Mouse (Mus musculus) heart, embryonic 13.5 days (tissue): ENCODE data around the gene Lmo4. TPM values are rescaled to one million over a fixed set of nuclear protein-coding genes. Genes with fewer than 3 reads are reported as not detected.

Experiments
- ATAC-seq: fragments of 200-750 bp; cut with Nextera tagmentation; 2 replicates; pipeline ENCODE4 v1.8.0; 2017; ENCODE audit warnings: moderate TSS enrichment; ENCODE audit not compliant: insufficient number of reproducible peaks, low FRiP score, low TSS enrichment; ENCODE audit errors: extremely low read depth
- H3K27ac ChIP-seq: fragments of 300-500 bp; sonication (generic); replicated peaks from 2 replicates; pipeline ENCODE4 v1.5.1; 2015; ENCODE audit warnings: moderate library complexity, mild to moderate bottlenecking, inconsistent platforms
- H3K27me3 ChIP-seq: fragments of 300-500 bp; sonication (generic); replicated peaks from 2 replicates; pipeline ENCODE4 v1.6.1; 2015; ENCODE audit warnings: mild to moderate bottlenecking, inconsistent platforms
- H3K36me3 ChIP-seq: fragments of 300-500 bp; sonication (generic); 2 replicates; pipeline ENCODE4 v1.6.1; 2015; ENCODE audit warnings: mild to moderate bottlenecking, inconsistent platforms
- H3K4me1 ChIP-seq: fragments of 300-500 bp; sonication (generic); 2 replicates; pipeline ENCODE4 v1.6.1; 2015; ENCODE audit warnings: inconsistent platforms
- H3K4me2 ChIP-seq: fragments of 300-500 bp; sonication (generic); 2 replicates; pipeline ENCODE4 v1.6.1; 2015; ENCODE audit warnings: inconsistent platforms, mild to moderate bottlenecking, moderate library complexity
- H3K4me3 ChIP-seq: fragments of 300-500 bp; sonication (generic); 2 replicates; pipeline ENCODE4 v1.5.1; 2015; ENCODE audit warnings: moderate library complexity, mild to moderate bottlenecking, inconsistent platforms
- H3K9ac ChIP-seq: fragments of 300-500 bp; sonication (generic); 2 replicates; pipeline ENCODE4 v1.6.1; 2015; ENCODE audit warnings: inconsistent platforms, mild to moderate bottlenecking, moderate library complexity
- H3K9me3 ChIP-seq: fragments of 300-500 bp; sonication (generic); 2 replicates; pipeline ENCODE4 v1.6.1; 2016; ENCODE audit warnings: inconsistent platforms
- WGBS: fragments of 180-500 bp; shearing (Covaris S2); methylation state at CpG from one replicate; pipeline ENCODE4 v1.1.7; 2015; ENCODE audit warnings: mixed read lengths; 5-methylcytosine and 5-hydroxymethylcytosine counted together
- polyA plus RNA-seq: library from polyadenylated mRNA; unstranded; fragments of >200 nt; fragmentation: Nextera tagmentation; extraction: Ambion mirVana; gene quantifications from 2 replicates; pipeline ENCODE4 v1.2.1, GENCODE M21; 2015

The Lmo4 gene
- polyA plus RNA-seq, 1 experiment from 2014 or later: 37.4 TPM

- H3K4me1 ChIP-seq: peaks cover 7% of the 10 kb centered on the region; the same call in 1 of the 2 replicates
- WGBS: 65% methylated on average over 2 of the region's 2 CpGs
- H3K4me2 ChIP-seq: no peak overlapping the region
Measured at GRCm38 (mm10) chr3:144170539-144170938, 34.5 kb downstream of the Lmo4 start.

GRCm38 (mm10) chr3:144166439-144167155, 38.4 kb downstream of the Lmo4 start:
- ATAC-seq: no peak
- H3K9me3 ChIP-seq: no peaks in the 10 kb centered on the region
- no peak overlapping the region for H3K9ac ChIP-seq
- no peak overlapping the region for H3K4me3 ChIP-seq
- peaks cover 23% of the 10 kb centered on the region for H3K4me1 ChIP-seq
- no peaks in the 10 kb centered on the region for H3K27me3 ChIP-seq
- WGBS: 86% methylated on average over 8 of the region's 8 CpGs
- H3K36me3 ChIP-seq: no peaks in the 10 kb centered on the region
- H3K27ac ChIP-seq: no peak overlapping the region
- H3K4me2 ChIP-seq: no peak overlapping the region

More at GRCm38 (mm10) chr3:144170539-144170938, 34.5 kb downstream of the Lmo4 start:
- Histone ChIP-seq H3K36me3 (no peaks in the 10 kb centered on the region), H3K27me3 (no peaks in the 10 kb centered on the region), H3K9me3 (no peaks in the 10 kb centered on the region), H3K4me3 (no peak overlapping the region), H3K9ac (no peak overlapping the region), H3K27ac (no peak overlapping the region)
- ATAC-seq: no peak

- H3K4me1 ChIP-seq: peaks cover 33% of the 10 kb centered on the region
- no peak overlapping the region for H3K4me3 ChIP-seq
- ATAC-seq: no peak
Measured at GRCm38 (mm10) chr3:144165439-144165838, 39.6 kb downstream of the Lmo4 start.

GRCm38 (mm10) chr3:144164665-144165385, 40.2 kb downstream of the Lmo4 start:
- peaks cover 33% of the 10 kb centered on the region for H3K4me1 ChIP-seq
- H3K9ac ChIP-seq: no peak overlapping the region
- H3K27ac ChIP-seq: peak overlapping the region; percentile 51
- H3K4me3 ChIP-seq: no peak overlapping the region
- 47% methylated on average over 9 of the region's 9 CpGs for WGBS
- H3K4me2 ChIP-seq: peak overlapping the region; percentile 6; the same call in 1 of the 2 replicates
- no peak for ATAC-seq
- no peaks in the 10 kb centered on the region for H3K36me3 ChIP-seq
- H3K27me3 ChIP-seq: no peaks in the 10 kb centered on the region
- no peaks in the 10 kb centered on the region for H3K9me3 ChIP-seq

More at GRCm38 (mm10) chr3:144165439-144165838, 39.6 kb downstream of the Lmo4 start:
- Histone ChIP-seq H3K9me3 (no peaks in the 10 kb centered on the region), H3K4me2 (no peak overlapping the region), H3K27ac (no peak overlapping the region), H3K36me3 (no peaks in the 10 kb centered on the region), H3K9ac (no peak overlapping the region), H3K27me3 (no peaks in the 10 kb centered on the region)
- WGBS: 72% methylated on average over 12 of the region's 12 CpGs

DNA sequence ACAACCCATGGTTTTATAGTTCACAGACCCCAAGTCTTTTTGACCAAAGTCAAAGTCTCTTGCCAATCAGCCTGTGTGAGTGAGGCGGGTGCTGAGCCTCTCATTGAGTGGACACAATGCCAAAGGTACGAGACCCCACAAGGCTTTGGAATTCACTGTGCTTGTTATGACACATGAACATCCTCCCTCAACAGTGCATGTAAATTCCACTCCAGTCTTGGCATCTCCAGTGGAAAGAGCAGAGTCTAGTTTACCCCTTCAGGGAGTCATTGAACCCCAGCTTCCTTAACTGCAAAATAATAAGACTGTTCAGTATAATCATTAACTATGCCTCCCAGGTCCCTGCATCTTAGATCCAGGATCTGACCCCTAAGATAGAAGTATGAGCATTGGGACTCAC, 41.3 kb downstream of the Lmo4 start:
- no peak overlapping the region for H3K4me3 ChIP-seq
- H3K36me3 ChIP-seq: no peaks in the 10 kb centered on the region
- no peak overlapping the region for H3K27ac ChIP-seq
- H3K9ac ChIP-seq: no peak overlapping the region
- 84% methylated on average over 2 of the region's 2 CpGs for WGBS
- H3K9me3 ChIP-seq: no peaks in the 10 kb centered on the region
- no peak for ATAC-seq
- no peak overlapping the region for H3K4me2 ChIP-seq
- H3K4me1 ChIP-seq: peaks cover 33% of the 10 kb centered on the region
- no peaks in the 10 kb centered on the region for H3K27me3 ChIP-seq

- H3K4me2 ChIP-seq: peak overlapping the region; percentile 47
- ATAC-seq: no peak
- H3K9me3 ChIP-seq: no peaks in the 10 kb centered on the region
- no peak overlapping the region for H3K4me3 ChIP-seq
- H3K4me1 ChIP-seq: peaks cover 33% of the 10 kb centered on the region
- H3K27ac ChIP-seq: peak overlapping the region; percentile 20; the same call in 1 of the 2 replicates
- H3K36me3 ChIP-seq: no peaks in the 10 kb centered on the region
- no peak overlapping the region for H3K9ac ChIP-seq
- H3K27me3 ChIP-seq: no peaks in the 10 kb centered on the region
- whole genome bisulfite sequencing: 14% methylated on average over 8 of the region's 8 CpGs
Measured at GRCm38 (mm10) chr3:144162156-144162555, 42.9 kb downstream of the Lmo4 start.

DNA sequence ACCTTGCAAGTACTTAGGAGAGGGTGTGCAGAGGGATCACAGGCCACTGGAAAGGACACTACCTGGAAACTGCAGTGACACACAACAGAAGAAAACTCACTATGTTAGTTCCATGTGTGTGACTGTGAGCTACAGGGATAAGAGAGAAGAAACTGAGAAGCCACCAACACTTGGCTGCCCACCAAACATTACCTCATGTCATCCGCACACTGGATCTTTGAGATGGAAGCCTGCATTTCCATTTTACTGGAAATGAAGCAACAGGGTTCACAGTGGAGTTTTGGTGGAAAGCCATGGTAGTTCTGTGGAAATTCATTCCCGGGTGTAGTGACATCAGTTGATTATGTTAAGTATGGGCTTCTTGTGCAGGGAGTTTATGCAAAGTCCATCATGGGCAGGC, 43.8 kb downstream of the Lmo4 start:
- Histone ChIP-seq H3K36me3 (no peaks in the 10 kb centered on the region), H3K4me1 (peaks cover 33% of the 10 kb centered on the region), H3K4me2 (no peak overlapping the region), H3K9ac (no peak overlapping the region), H3K27ac (peak overlapping the region; percentile 62), H3K4me3 (no peak overlapping the region), H3K9me3 (no peaks in the 10 kb centered on the region), H3K27me3 (no peaks in the 10 kb centered on the region)
- no peak for ATAC-seq
- 60% methylated on average over 2 of the region's 2 CpGs for WGBS

DNA sequence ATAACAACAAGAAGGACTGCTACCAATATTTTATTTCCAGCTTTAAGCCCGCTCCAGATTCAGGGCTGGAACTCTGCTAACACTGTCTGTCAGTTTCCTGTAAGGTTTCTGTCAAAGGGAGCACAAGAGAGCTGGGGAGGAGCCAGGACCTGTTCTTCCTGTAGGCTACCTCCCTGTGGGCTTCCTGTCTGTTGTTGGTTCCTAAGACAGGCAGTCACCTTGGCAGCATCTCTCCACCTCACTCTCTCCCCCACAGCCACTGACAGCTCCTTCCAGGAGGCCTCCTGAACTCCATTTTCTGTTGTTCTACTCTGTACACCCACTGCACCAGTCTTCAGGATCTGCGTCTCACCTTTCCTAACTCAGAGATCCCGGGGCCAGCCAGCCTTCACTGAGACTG, 49.3 kb downstream of the Lmo4 start:
- Histone ChIP-seq H3K4me1 (peaks cover 23% of the 10 kb centered on the region), H3K9ac (no peak overlapping the region), H3K27ac (peak overlapping the region; percentile 28; the same call in 1 of the 2 replicates), H3K36me3 (no peaks in the 10 kb centered on the region), H3K4me3 (no peak overlapping the region), H3K4me2 (no peak overlapping the region), H3K9me3 (no peaks in the 10 kb centered on the region), H3K27me3 (no peaks in the 10 kb centered on the region)
- no peak; the same call in 1 of the 2 replicates for ATAC-seq
- 68% methylated on average over 3 of the region's 3 CpGs for WGBS

- H3K27ac ChIP-seq: no peak overlapping the region
- H3K4me1 ChIP-seq: peaks cover 21% of the 10 kb centered on the region
- no peak for ATAC-seq
- no peak overlapping the region for H3K9ac ChIP-seq
- H3K4me2 ChIP-seq: no peak overlapping the region
- H3K9me3 ChIP-seq: no peaks in the 10 kb centered on the region
- H3K36me3 ChIP-seq: no peaks in the 10 kb centered on the region
- H3K27me3 ChIP-seq: no peaks in the 10 kb centered on the region
- no peak overlapping the region for H3K4me3 ChIP-seq
- WGBS: 59% methylated on average over 2 of the region's 2 CpGs
Measured at GRCm38 (mm10) chr3:144153395-144153794, 51.6 kb downstream of the Lmo4 start.

DNA sequence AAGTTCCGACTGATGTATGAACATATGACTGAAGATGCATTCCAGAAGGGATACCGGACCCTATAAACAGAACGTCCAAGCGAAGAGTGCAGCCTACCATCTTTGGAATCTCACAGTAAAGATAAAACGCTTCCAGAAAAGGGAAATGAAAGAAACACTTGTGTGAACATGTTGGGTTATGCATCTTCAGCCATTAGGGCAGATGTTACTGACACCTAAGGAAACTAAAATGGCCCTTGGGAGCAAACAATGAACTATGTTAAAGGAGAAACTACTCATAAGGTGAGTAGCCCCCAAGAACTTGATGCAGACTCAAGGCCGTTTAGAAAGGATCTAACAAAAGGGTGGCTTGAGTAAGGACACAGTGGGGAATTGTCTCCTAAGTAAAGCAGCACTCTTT, 54.0 kb downstream of the Lmo4 start:
- WGBS: 66% methylated on average over 6 of the region's 6 CpGs
- Histone ChIP-seq H3K4me1 (peaks cover 19% of the 10 kb centered on the region), H3K27me3 (no peaks in the 10 kb centered on the region), H3K36me3 (no peaks in the 10 kb centered on the region), H3K9ac (no peak overlapping the region), H3K4me2 (no peak overlapping the region), H3K9me3 (no peaks in the 10 kb centered on the region), H3K4me3 (no peak overlapping the region), H3K27ac (no peak overlapping the region)
- no peak for ATAC-seq

- H3K4me1 ChIP-seq: no peaks in the 10 kb centered on the region
- H3K27ac ChIP-seq: no peak overlapping the region
- no peak overlapping the region for H3K4me3 ChIP-seq
- H3K4me2 ChIP-seq: no peak overlapping the region
- H3K9me3 ChIP-seq: no peaks in the 10 kb centered on the region
- no peak for ATAC-seq
- 82% methylated on average over 3 of the region's 3 CpGs for WGBS
- no peaks in the 10 kb centered on the region for H3K36me3 ChIP-seq
- H3K27me3 ChIP-seq: no peaks in the 10 kb centered on the region
- no peak overlapping the region for H3K9ac ChIP-seq
Measured at GRCm38 (mm10) chr3:144148234-144148633, 56.8 kb downstream of the Lmo4 start.
